Mouse (Mus musculus) liver, postnatal 0 days (tissue): ENCODE results near the gene Ncoa7. TPM values are rescaled to one million over a fixed set of nuclear protein-coding genes. Genes with fewer than 3 reads are reported as not detected.
A peak's percentile ranks its signal among the peaks of the same experiment; 100 is the strongest.

Experiments used
- ATAC-seq: fragments of 200-750 bp; cut with Nextera tagmentation; 2 replicates; pipeline ENCODE4 v1.8.0; 2017; ENCODE audit warnings: mild to moderate bottlenecking, moderate library complexity
- DNase-seq: peaks from one replicate; pipeline ENCODE4 v3.0.0-alpha.2; 2016
- H3K27ac ChIP-seq: fragments of 300-500 bp; sonication (generic); 2 replicates; pipeline ENCODE4 v1.5.1; 2014; ENCODE audit warnings: antibody characterized with exemption, moderate library complexity, mild to moderate bottlenecking, low read depth
- H3K27me3 ChIP-seq: fragments of 300-500 bp; sonication (generic); 2 replicates; pipeline ENCODE4 v1.6.1; 2014; ENCODE audit warnings: low read length, control low read depth, mixed read lengths; ENCODE audit not compliant: insufficient read depth
- H3K36me3 ChIP-seq: fragments of 300-500 bp; sonication (generic); replicated peaks from 2 replicates; pipeline ENCODE4 v1.6.1; 2014; ENCODE audit warnings: mild to moderate bottlenecking, control low read depth, low read length, moderate library complexity, mixed read lengths; ENCODE audit not compliant: insufficient read depth
- H3K4me1 ChIP-seq: fragments of 300-500 bp; sonication (generic); 2 replicates; pipeline ENCODE4 v1.6.1; 2014; ENCODE audit warnings: antibody characterized with exemption, mild to moderate bottlenecking, control low read depth; ENCODE audit not compliant: insufficient read depth
- H3K4me2 ChIP-seq: fragments of 300-500 bp; sonication (generic); 2 replicates; pipeline ENCODE4 v1.6.1; 2014; ENCODE audit warnings: low read depth, mild to moderate bottlenecking, low read length, moderate library complexity, mixed read lengths
- H3K4me3 ChIP-seq: fragments of 300-500 bp; sonication (generic); 2 replicates; pipeline ENCODE4 v1.5.1; 2014; ENCODE audit warnings: low read depth, low read length
- H3K9ac ChIP-seq: fragments of 300-500 bp; sonication (generic); replicated peaks from 2 replicates; pipeline ENCODE4 v1.6.1; 2014; ENCODE audit warnings: mild to moderate bottlenecking, moderate library complexity
- H3K9me3 ChIP-seq: fragments of 300-500 bp; sonication (generic); 2 replicates; pipeline ENCODE4 v1.6.1; 2016; ENCODE audit warnings: mild to moderate bottlenecking, control low read depth, low read length, mixed read lengths
- CTCF ChIP-seq: sonication (generic); IDR thresholded peaks from 2 replicates; pipeline ENCODE4 v1.5.1; 2016; ENCODE audit warnings: antibody characterized with exemption, low read depth
- EP300 ChIP-seq: IDR thresholded peaks from 2 replicates; pipeline ENCODE4 v1.6.1; 2016; ENCODE audit warnings: antibody characterized with exemption, low read depth, mild to moderate bottlenecking
- WGBS: fragments of 180-500 bp; shearing (Covaris S2); extraction: QIAGEN DNeasy Blood & Tissue Kit; methylation state at CpG from one replicate; pipeline ENCODE4 v1.1.7; 2014; ENCODE audit not compliant: insufficient replicate concordance; 5-methylcytosine and 5-hydroxymethylcytosine counted together
- polyA plus RNA-seq: library from polyadenylated mRNA; unstranded; fragments of >200 nt; fragmentation: Nextera tagmentation; extraction: Ambion mirVana; gene quantifications from 2 replicates; pipeline ENCODE4 v1.2.1, GENCODE M21; 2015

Ncoa7 gene
- polyA plus RNA-seq, 1 experiment from 2014 or later = 6.4 TPM

- Histone ChIP-seq H3K9ac (peak overlapping the region; percentile 75), H3K4me1 (peaks cover 7% of the 10 kb centered on the region; the same call in 1 of the 2 replicates), H3K4me3 (peak overlapping the region; percentile 71), H3K36me3 (no peaks in the 10 kb centered on the region), H3K9me3 (no peaks in the 10 kb centered on the region), H3K27me3 (no peaks in the 10 kb centered on the region), H3K4me2 (peak overlapping the region; percentile 72), H3K27ac (peak overlapping the region; percentile 98)
- 50% methylated on average over 3 of the region's 3 CpGs for WGBS
- ATAC-seq = no peak
- TF ChIP-seq EP300 = no peak
- TF ChIP-seq CTCF = no peak
- no peak for DNase-seq
Measured at GRCm38 (mm10) chr10:30618918-30619210, 184.3 kb downstream of the Ncoa7 start.

GRCm38 (mm10) chr10:30618091-30618917 lies 184.8 kb downstream of the Ncoa7 start:
- Histone ChIP-seq H3K9me3 (no peaks in the 10 kb centered on the region), H3K9ac (peak overlapping the region; percentile 75), H3K4me1 (peaks cover 7% of the 10 kb centered on the region; the same call in 1 of the 2 replicates), H3K4me3 (peak overlapping the region; percentile 71), H3K27me3 (no peaks in the 10 kb centered on the region), H3K27ac (peak overlapping the region; percentile 98), H3K36me3 (0 out of 2 replicates have a peak, but pooled peaks cover 1% of the 10 kb centered on the region), H3K4me2 (peak overlapping the region; percentile 72)
- DNase-seq (peak; percentile 98), ATAC-seq (peak; percentile 100)
- peak; percentile 56 for TF ChIP-seq CTCF
- peak; percentile 70 for TF ChIP-seq EP300
- under 1% methylated on average over 49 of the region's 49 CpGs for WGBS

DNA sequence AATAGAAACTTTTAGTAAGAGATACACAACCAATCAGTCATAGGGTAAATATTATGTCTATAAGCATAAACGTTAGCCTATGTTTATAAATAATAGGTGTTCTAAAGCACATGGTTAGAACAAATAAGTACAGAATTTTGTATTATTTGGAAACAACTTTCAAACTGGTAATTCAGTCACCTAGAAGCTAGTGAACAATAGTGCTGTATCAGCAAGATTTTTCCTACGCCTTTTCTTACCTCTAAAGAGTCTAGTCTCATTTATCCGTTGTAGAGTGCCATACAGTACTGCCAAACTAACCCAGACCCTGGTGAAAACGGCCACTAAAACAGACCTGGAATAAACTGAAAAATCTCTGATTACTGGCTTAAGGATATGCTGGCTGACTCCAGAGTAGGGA lies 190.1 kb downstream of the Ncoa7 start:
- Histone ChIP-seq H3K36me3 (peaks cover 18% of the 10 kb centered on the region), H3K9ac (no peak overlapping the region), H3K9me3 (no peaks in the 10 kb centered on the region), H3K27ac (no peak overlapping the region), H3K4me3 (no peak overlapping the region), H3K4me2 (no peak overlapping the region), H3K4me1 (0 out of 2 replicates have a peak, but pooled peaks cover 3% of the 10 kb centered on the region), H3K27me3 (no peaks in the 10 kb centered on the region)
- TF ChIP-seq EP300 = no peak
- no peak for TF ChIP-seq CTCF
- ATAC-seq (no peak), DNase-seq (no peak)
- 80% methylated on average over 4 of the region's 4 CpGs for WGBS

GRCm38 (mm10) chr10:30609614-30610013 lies 193.5 kb downstream of the Ncoa7 start:
- H3K27me3 ChIP-seq = no peaks in the 10 kb centered on the region
- no peak overlapping the region for H3K9ac ChIP-seq
- H3K4me1 ChIP-seq = no peaks in the 10 kb centered on the region
- TF ChIP-seq CTCF (no peak), EP300 (no peak)
- ATAC-seq = no peak
- no peak overlapping the region for H3K27ac ChIP-seq
- H3K4me2 ChIP-seq = no peak overlapping the region
- H3K36me3 ChIP-seq = peaks cover 18% of the 10 kb centered on the region
- DNase-seq = no peak
- no peaks in the 10 kb centered on the region for H3K9me3 ChIP-seq
- no peak overlapping the region for H3K4me3 ChIP-seq

GRCm38 (mm10) chr10:30608109-30608508 lies 195.0 kb downstream of the Ncoa7 start:
- Histone ChIP-seq H3K27ac (no peak overlapping the region), H3K4me2 (no peak overlapping the region), H3K9me3 (no peaks in the 10 kb centered on the region), H3K4me1 (no peaks in the 10 kb centered on the region), H3K27me3 (no peaks in the 10 kb centered on the region), H3K9ac (no peak overlapping the region), H3K36me3 (peaks cover 15% of the 10 kb centered on the region), H3K4me3 (no peak overlapping the region)
- ATAC-seq (no peak), DNase-seq (no peak)
- TF ChIP-seq CTCF (no peak), EP300 (no peak)
- WGBS = 65% methylated on average over 2 of the region's 2 CpGs

- Histone ChIP-seq H3K27ac (peak within 1 kb of the TSS; percentile 80), H3K4me1 (peaks cover 10% of the 10 kb centered on the region), H3K9ac (peak within 1 kb of the TSS; percentile 78), H3K9me3 (no peaks in the 10 kb centered on the region), H3K27me3 (no peaks in the 10 kb centered on the region), H3K4me2 (peak within 1 kb of the TSS; percentile 96), H3K36me3 (peaks cover 5% of the 10 kb centered on the region), H3K4me3 (peak within 1 kb of the TSS; percentile 82)
- under 1% methylated on average over 25 of the region's 28 CpGs for WGBS
- peak; percentile 95 for ATAC-seq
- no peak for TF ChIP-seq CTCF
- TF ChIP-seq EP300 = no peak
- DNase-seq = peak; percentile 91
Measured at GRCm38 (mm10) chr10:30600542-30600966, 202.6 kb downstream of the Ncoa7 start, which contains the start of gene Trmt11. Gene Trmt11, minus strand, starts transcription at chr10:30600749.
